Comparison of ENCODE assay signal across 28 mouse cellular contexts in the genomic region with DNA sequence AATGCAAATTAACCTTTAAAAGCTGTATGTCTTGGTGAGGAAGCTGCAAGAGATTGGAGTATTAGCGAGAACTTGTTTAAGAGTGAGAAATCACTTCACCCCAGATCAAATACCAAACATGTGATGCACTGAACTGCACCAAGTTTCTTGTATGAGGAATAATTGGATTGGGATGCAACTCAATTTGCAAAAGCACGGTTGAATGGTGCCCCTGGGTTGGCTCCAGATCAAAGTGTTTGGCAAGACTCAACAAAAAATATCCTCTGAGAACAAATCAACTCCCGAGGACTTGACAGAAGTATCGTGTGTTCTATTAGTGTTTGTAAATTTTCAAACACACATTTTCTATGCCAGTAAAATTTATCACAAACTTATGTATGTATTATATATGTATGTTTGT.
DNase-seq lines count a peak whose midpoint lies in the region; ATAC-seq lines count a peak whose summit lies in the region.
"Had no signal": no experiment of that assay in that cellular context is flagged by ENCODE, and none has a peak within 500 bp of the region (broad histone marks: within the 10 kb centered on the region; RNA-seq: fewer than 3 reads in every experiment).

No protein-coding gene starts in this region.

- no peak overlapping the region for H3K4me2 ChIP-seq in forebrain, embryonic 14.5 days (ENCODE audit: low read length)
- H3K4me2 ChIP-seq: embryonic facial prominence, embryonic 13.5 days; forebrain, embryonic 13.5 days; heart, embryonic 13.5 days; hindbrain, embryonic 15.5 days; intestine, embryonic 15.5 days had no signal

- H3K9ac ChIP-seq in forebrain, embryonic 14.5 days (ENCODE audit: low read length), result no peak overlapping the region
- H3K9ac ChIP-seq: embryonic facial prominence, embryonic 13.5 days; forebrain, embryonic 13.5 days; forebrain, postnatal 0 days; heart, embryonic 13.5 days; hindbrain, embryonic 15.5 days; intestine, embryonic 15.5 days had no signal

- H3K27me3 ChIP-seq in forebrain, embryonic 14.5 days (replicated peaks; ENCODE audit: control insufficient read depth, insufficient read depth, low read length), result no peaks in the 10 kb centered on the region
- H3K27me3 ChIP-seq in forebrain, embryonic 10.5 days (ENCODE audit: poor library complexity, severe bottlenecking), result no peaks in the 10 kb centered on the region
- H3K27me3 ChIP-seq: embryonic facial prominence, embryonic 13.5 days; forebrain, embryonic 13.5 days; heart, embryonic 13.5 days; hindbrain, embryonic 15.5 days; intestine, embryonic 15.5 days had no signal

- no peaks in the 10 kb centered on the region; the same call in 1 of the 2 replicates for H3K4me1 ChIP-seq in forebrain, embryonic 14.5 days (ENCODE audit: control insufficient read depth, insufficient read depth, low read length)
- no peaks in the 10 kb centered on the region for H3K4me1 ChIP-seq in forebrain, embryonic 10.5 days
- H3K4me1 ChIP-seq: embryonic facial prominence, embryonic 10.5 days; embryonic facial prominence, embryonic 13.5 days; heart, embryonic 13.5 days; hindbrain, embryonic 15.5 days; intestine, embryonic 15.5 days had no signal

- WGBS in forebrain, embryonic 14.5 days, result 32% methylated on average over 4 of the region's 4 CpGs
- 86% methylated on average over 4 of the region's 4 CpGs for WGBS in forebrain, embryonic 10.5 days

- no peaks in the 10 kb centered on the region for H3K36me3 ChIP-seq in forebrain, embryonic 14.5 days (ENCODE audit: control insufficient read depth, insufficient read depth, low read length)
- H3K36me3 ChIP-seq in forebrain, embryonic 10.5 days (replicated peaks), result no peaks in the 10 kb centered on the region
- H3K36me3 ChIP-seq: embryonic facial prominence, embryonic 10.5 days; embryonic facial prominence, embryonic 13.5 days; heart, embryonic 13.5 days; hindbrain, embryonic 15.5 days; intestine, embryonic 15.5 days had no signal

- ATAC-seq in forebrain, embryonic 14.5 days, result no peak
- ATAC-seq: CD4-positive, CD25-positive, alpha-beta regulatory T cell, adult 4 months; forebrain, embryonic 13.5 days; forebrain, postnatal 0 days; intestine, embryonic 15.5 days; Patski had no signal

- peak; percentile 52 for DNase-seq in forebrain, embryonic 14.5 days (ENCODE audit: low spot score)
- DNase-seq in forebrain, embryonic 10.5 days (ENCODE audit: extremely low spot score, low spot score), result no peak
- DNase-seq in left cerebral cortex, postnatal 4 days, result peak; percentile 60
- DNase-seq in left cerebral cortex, postnatal 25 days (ENCODE audit: low spot score in 2 of 2), result no peak
- DNase-seq in Muller cell, postnatal 12 days (ENCODE audit: inconsistent ontology term), result peak; percentile 88
- no peak for DNase-seq in thymus, postnatal 36 days
- DNase-seq: adrenal gland, postnatal 10 days; adrenal gland, postnatal 36 days; cerebellum, adult 18-20 months; cerebellum, adult 9-10 months; cerebellum, postnatal 36 days; embryo, embryonic 11 days; forebrain, postnatal 0 days; gastrocnemius, adult 2 months; gastrocnemius, postnatal 14 days; heart, adult 18-20 months; heart, postnatal 14 days; heart, postnatal 4 days; kidney, adult 18-20 months had no signal

- no peaks in the 10 kb centered on the region for H3K9me3 ChIP-seq in forebrain, embryonic 14.5 days (replicated peaks; ENCODE audit: control insufficient read depth, low read length)
- no peaks in the 10 kb centered on the region for H3K9me3 ChIP-seq in forebrain, embryonic 10.5 days
- H3K9me3 ChIP-seq: embryonic facial prominence, embryonic 10.5 days; embryonic facial prominence, embryonic 13.5 days; forebrain, embryonic 13.5 days; hindbrain, embryonic 15.5 days; intestine, embryonic 15.5 days had no signal

- H3K27ac ChIP-seq in forebrain, embryonic 14.5 days (ENCODE audit: low read depth, low read length), result no peak overlapping the region
- no peak overlapping the region for H3K27ac ChIP-seq in forebrain, embryonic 10.5 days
- H3K27ac ChIP-seq: embryonic facial prominence, embryonic 10.5 days; embryonic facial prominence, embryonic 13.5 days; forebrain, embryonic 13.5 days; gastrocnemius, adult 2 months; heart, embryonic 13.5 days; hindbrain, embryonic 15.5 days; intestine, embryonic 15.5 days had no signal

- intact Hi-C loops in left cerebral cortex, postnatal 4 days (cut with DNase I), result no loop called here
- intact Hi-C loops in left cerebral cortex, postnatal 25 days (cut with DNase I), result no loop called here

- H3K4me3 ChIP-seq in forebrain, embryonic 14.5 days (ENCODE audit: low read depth, low read length), result no peak overlapping the region
- H3K4me3 ChIP-seq in forebrain, embryonic 10.5 days, result no peak overlapping the region
- H3K4me3 ChIP-seq: embryonic facial prominence, embryonic 10.5 days; embryonic facial prominence, embryonic 13.5 days; erythroblast, embryonic 14.5 days; forebrain, embryonic 13.5 days; gastrocnemius, adult 2 months; heart, embryonic 13.5 days; hindbrain, embryonic 15.5 days; intestine, embryonic 15.5 days had no signal

Comparison
In these comparisons a context has a peak if more than half of its experiments do, and no peak if none do; other contexts are left out.
1. DNase-seq: peak in forebrain, embryonic 14.5 days (single experiment), left cerebral cortex, postnatal 4 days (single experiment) and Muller cell, postnatal 12 days (single experiment); none in forebrain, embryonic 10.5 days (single experiment), left cerebral cortex, postnatal 25 days (0 of 2) and thymus, postnatal 36 days (0 of 2).